Mouse (Mus musculus): ENCODE data around the gene Adam22. TPM values are rescaled to one million over a fixed set of nuclear protein-coding genes. Genes with fewer than 3 reads are reported as not detected.
A peak's percentile ranks its signal among the peaks of the same experiment; 100 is the strongest.
"Not testable (repeated sequence)": the region's sequence is repeated elsewhere in the genome, so short reads cannot be mapped to it uniquely, and the experiment has no call there.

Adam22 gene
- polyA plus RNA-seq, 1 experiment, result not detected

GRCm38 (mm10) chr5:8058056-8058455, 309.9 kb downstream of the Adam22 start:
- Histone ChIP-seq H3K36me3 (ENCODE audit: control insufficient read depth) (peaks cover 52% of the 10 kb centered on the region), H3K4me3 (replicated peaks) (peak overlapping the region; percentile 97), H3K9me3 (ENCODE audit: control insufficient read depth, low read length) (no peaks in the 10 kb centered on the region), H3K27me3 (ENCODE audit: control insufficient read depth) (no peaks in the 10 kb centered on the region), H3K4me1 (ENCODE audit: control insufficient read depth) (peaks cover 58% of the 10 kb centered on the region)
- TF ChIP-seq GATA1 (IDR thresholded peaks at IDR 0.05; ENCODE audit: low read length) (no peak), TAL1 (IDR thresholded peaks at IDR 0.05; ENCODE audit: low read length) (no peak)

- Histone ChIP-seq H3K4me1 (ENCODE audit: control insufficient read depth) (peaks cover 53% of the 10 kb centered on the region), H3K36me3 (ENCODE audit: control insufficient read depth) (peaks cover 43% of the 10 kb centered on the region), H3K4me3 (replicated peaks) (peak overlapping the region; percentile 97), H3K9me3 (ENCODE audit: control insufficient read depth, low read length) (no peaks in the 10 kb centered on the region), H3K27me3 (ENCODE audit: control insufficient read depth) (no peaks in the 10 kb centered on the region)
- TF ChIP-seq GATA1 (IDR thresholded peaks at IDR 0.05; ENCODE audit: low read length) (no peak), TAL1 (IDR thresholded peaks at IDR 0.05; ENCODE audit: low read length) (no peak)
Measured at GRCm38 (mm10) chr5:8057018-8057323, 311.0 kb downstream of the Adam22 start.

GRCm38 (mm10) chr5:8056141-8057017, 311.6 kb downstream of the Adam22 start:
- Histone ChIP-seq H3K4me1 (ENCODE audit: control insufficient read depth) (peaks cover 51% of the 10 kb centered on the region), H3K9me3 (ENCODE audit: control insufficient read depth, low read length) (no peaks in the 10 kb centered on the region), H3K27me3 (ENCODE audit: control insufficient read depth) (no peaks in the 10 kb centered on the region), H3K4me3 (replicated peaks) (peak overlapping the region; percentile 97), H3K36me3 (ENCODE audit: control insufficient read depth) (peaks cover 37% of the 10 kb centered on the region)
- TF ChIP-seq TAL1 (IDR thresholded peaks at IDR 0.05; ENCODE audit: low read length), result no peak
- TF ChIP-seq GATA1 (IDR thresholded peaks at IDR 0.05; ENCODE audit: low read length), result no peak

DNA sequence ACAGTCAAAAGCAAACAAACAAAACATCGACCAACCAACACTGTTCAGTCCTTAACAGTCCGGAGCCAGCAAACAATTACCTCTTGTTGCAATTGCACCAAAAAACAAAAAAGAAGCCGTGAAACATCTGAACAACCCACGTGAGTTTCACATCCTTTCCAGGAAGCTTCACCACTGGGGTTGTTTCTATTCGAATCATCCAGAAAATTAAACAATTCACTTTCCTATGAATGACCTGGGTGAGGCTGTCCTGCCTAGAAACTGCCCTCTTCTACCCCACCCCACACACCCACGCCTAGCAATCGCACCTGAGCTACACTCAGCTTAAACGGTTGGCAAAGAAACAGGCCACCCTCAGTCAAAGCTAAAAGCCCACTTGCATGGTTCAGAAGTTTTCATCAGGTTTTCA, 312.2 kb downstream of the Adam22 start:
- peaks cover 47% of the 10 kb centered on the region for H3K4me1 ChIP-seq (ENCODE audit: control insufficient read depth)
- no peak for TF ChIP-seq TAL1 (IDR thresholded peaks at IDR 0.05; ENCODE audit: low read length)
- TF ChIP-seq GATA1 (IDR thresholded peaks at IDR 0.05; ENCODE audit: low read length), result no peak
- H3K9me3 ChIP-seq (ENCODE audit: control insufficient read depth, low read length), result no peaks in the 10 kb centered on the region
- peaks cover 31% of the 10 kb centered on the region for H3K36me3 ChIP-seq (ENCODE audit: control insufficient read depth)
- no peaks in the 10 kb centered on the region for H3K27me3 ChIP-seq (ENCODE audit: control insufficient read depth)
- H3K4me3 ChIP-seq (replicated peaks), result peak overlapping the region; percentile 97

- Histone ChIP-seq H3K4me1 (ENCODE audit: control insufficient read depth) (peaks cover 41% of the 10 kb centered on the region), H3K36me3 (ENCODE audit: control insufficient read depth) (peaks cover 13% of the 10 kb centered on the region), H3K27me3 (ENCODE audit: control insufficient read depth) (no peaks in the 10 kb centered on the region), H3K4me3 (replicated peaks) (no peak overlapping the region), H3K9me3 (ENCODE audit: control insufficient read depth, low read length) (no peaks in the 10 kb centered on the region)
- TF ChIP-seq TAL1 (IDR thresholded peaks at IDR 0.05; ENCODE audit: low read length) (no peak), GATA1 (IDR thresholded peaks at IDR 0.05; ENCODE audit: low read length) (no peak)
Measured at GRCm38 (mm10) chr5:8053827-8054226, 314.1 kb downstream of the Adam22 start.

DNA sequence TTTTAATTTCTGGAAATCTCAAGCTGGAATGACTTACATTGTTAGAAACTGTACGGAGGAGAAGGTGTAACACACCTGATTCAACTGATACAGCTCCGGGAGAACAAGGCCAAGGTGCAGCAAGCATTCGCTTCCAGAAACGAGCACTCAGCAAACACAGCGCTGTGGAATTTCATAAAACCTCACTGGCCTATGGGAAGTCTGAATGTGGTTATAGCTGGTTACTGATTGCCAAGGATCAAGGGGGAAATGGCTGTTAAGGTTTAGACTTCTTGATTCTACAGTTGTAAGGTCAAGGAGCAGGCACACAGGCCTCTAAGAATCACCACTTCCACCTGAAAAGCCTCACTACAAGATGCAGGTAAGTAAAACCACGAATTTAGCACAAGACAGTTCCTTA, 322.1 kb downstream of the Adam22 start, which contains the start of gene Sri:
Gene Sri (plus strand): TSS at position 224 of the 400 bp plus-strand sequence.
- TF ChIP-seq TAL1 (IDR thresholded peaks at IDR 0.05; ENCODE audit: low read length), result no peak
- no peak for TF ChIP-seq GATA1 (IDR thresholded peaks at IDR 0.05; ENCODE audit: low read length)
- peaks cover 3% of the 10 kb centered on the region; the same call in 1 of the 2 replicates for H3K4me1 ChIP-seq (ENCODE audit: control insufficient read depth)
- H3K9me3 ChIP-seq (ENCODE audit: control insufficient read depth, low read length), result no peaks in the 10 kb centered on the region
- no peaks in the 10 kb centered on the region for H3K36me3 ChIP-seq (ENCODE audit: control insufficient read depth)
- no peaks in the 10 kb centered on the region for H3K27me3 ChIP-seq (ENCODE audit: control insufficient read depth)
- H3K4me3 ChIP-seq (replicated peaks), result no peak within 1 kb of the TSS

DNA sequence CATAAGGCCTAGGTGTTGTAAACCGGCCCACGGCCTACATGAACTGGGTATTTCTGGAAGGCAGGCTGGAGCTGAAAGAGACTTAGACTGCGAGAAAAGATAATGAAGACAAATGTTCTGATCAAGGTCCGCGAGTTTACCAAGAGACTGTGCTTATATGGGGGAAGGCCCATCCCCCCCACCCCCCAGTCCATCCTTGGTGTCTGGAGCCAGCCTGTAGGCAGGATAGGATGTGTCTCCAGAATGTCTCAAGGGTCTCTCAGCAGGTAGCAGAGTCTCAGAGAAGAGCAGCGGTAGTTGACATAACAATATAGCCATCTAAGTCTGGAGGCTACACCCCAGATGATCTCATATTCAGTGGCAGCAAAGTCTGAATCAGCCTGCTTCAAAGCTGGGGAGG, 333.4 kb downstream of the Adam22 start:
- not testable (repeated sequence) for H3K9me3 ChIP-seq (ENCODE audit: control insufficient read depth, low read length); H3K4me3 ChIP-seq (replicated peaks)

More for the DNA sequence above, 333.4 kb downstream of the Adam22 start:
- not testable (repeated sequence) for H3K4me1 ChIP-seq (ENCODE audit: control insufficient read depth); H3K27me3 ChIP-seq (ENCODE audit: control insufficient read depth); H3K36me3 ChIP-seq (ENCODE audit: control insufficient read depth)

Other genes with a start within 250 kb of the Adam22 start
- gene Dbf4, start 54.6 kb upstream of the Adam22 start, polyA plus RNA-seq (2012), result 3.0 and 4.1 TPM in 2 replicates
- gene Slc25a40, start 54.7 kb upstream of the Adam22 start, polyA plus RNA-seq (2012), result 0.05 and 0.13 TPM in 2 replicates

Measured in erythroblast, embryonic 14.5 days (primary cell).